Mouse (Mus musculus) brain, adult 2 months (tissue): ENCODE measurements at regions not wholly inside any gene's neighbourhood (a gene's known extent, or its start where the extent isn't known, plus 50 kb on each side); places are given as distances from the start of the nearest gene placed in this dataset.
A peak's percentile ranks its signal among the peaks of the same experiment; 100 is the strongest.

Experiments
- DNase-seq: peaks from one replicate; pipeline ENCODE4 v3.0.0; 2011; ENCODE audit warnings: low read depth, low spot score

GRCm38 (mm10) chr5:4500599-4500998, 257.2 kb downstream of the Fzd1 start:
- DNase-seq = peak; percentile 53

GRCm38 (mm10) chr5:4499036-4499435, 258.8 kb downstream of the Fzd1 start:
- peak; percentile 36 for DNase-seq

- no peak for DNase-seq
Measured at GRCm38 (mm10) chr5:4498425-4498824, 259.4 kb downstream of the Fzd1 start.

- peak; percentile 9 for DNase-seq
Measured at GRCm38 (mm10) chr5:4496907-4497200, 261.0 kb downstream of the Fzd1 start.

DNA sequence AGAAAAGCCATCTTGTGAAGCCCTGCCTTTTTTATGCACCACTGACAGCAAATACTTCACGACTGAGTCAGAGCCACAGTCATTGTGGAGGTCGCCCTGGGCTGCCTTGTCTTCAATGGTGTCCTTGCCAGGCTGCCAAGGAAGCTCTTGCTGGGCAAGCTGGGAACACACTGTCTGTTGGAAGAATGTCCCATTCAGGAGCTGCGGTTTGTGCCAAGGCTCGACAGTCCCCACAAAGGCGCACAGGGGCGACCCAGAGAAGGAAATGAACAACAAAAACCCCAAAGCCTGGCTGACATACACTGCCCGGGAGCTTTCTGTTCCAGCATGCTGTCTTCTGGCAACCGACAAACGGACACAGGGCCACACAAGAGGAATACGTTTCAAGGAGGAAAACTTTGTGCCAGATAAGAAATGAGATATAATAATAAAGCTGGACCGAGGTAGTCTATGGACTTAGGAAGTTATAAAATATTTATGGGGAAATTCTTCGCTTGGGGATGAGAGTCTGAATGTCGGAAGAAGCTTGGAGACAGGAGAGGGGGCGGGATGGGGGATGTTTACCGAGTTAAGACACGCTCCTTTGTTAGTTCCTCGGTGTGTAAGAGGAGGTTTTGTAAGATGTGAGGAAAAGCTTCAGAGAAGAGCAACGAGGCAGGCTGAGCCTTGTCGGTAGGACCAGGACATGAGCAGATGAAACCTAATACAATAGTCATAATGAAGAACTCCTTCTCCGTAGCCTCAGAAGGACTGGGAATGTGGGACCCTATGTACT, 261.5 kb downstream of the Fzd1 start:
- peak; percentile 98 for DNase-seq

DNA sequence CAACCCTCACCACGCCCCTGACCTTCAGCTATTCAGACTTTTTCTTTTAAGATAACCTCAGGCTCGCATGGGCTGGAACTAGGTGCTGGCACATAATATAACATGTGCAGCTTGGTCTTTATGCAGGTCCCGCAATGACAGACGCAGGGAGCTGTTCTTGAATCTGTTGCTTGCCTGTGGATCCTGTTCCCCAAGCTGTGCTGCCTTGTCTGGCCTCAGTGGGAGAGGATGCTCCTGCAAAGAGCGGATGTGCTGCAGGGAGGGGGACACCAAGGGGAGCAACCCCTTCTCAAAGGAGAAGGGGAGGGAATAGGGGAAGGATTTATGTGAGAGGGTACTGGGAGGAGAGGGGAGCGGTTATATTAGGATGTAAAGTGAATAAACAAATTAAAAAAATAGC, 262.4 kb downstream of the Fzd1 start:
- DNase-seq = peak; percentile 44

- DNase-seq = no peak
Measured at GRCm38 (mm10) chr5:4486391-4487132, 271.3 kb downstream of the Fzd1 start.

DNA sequence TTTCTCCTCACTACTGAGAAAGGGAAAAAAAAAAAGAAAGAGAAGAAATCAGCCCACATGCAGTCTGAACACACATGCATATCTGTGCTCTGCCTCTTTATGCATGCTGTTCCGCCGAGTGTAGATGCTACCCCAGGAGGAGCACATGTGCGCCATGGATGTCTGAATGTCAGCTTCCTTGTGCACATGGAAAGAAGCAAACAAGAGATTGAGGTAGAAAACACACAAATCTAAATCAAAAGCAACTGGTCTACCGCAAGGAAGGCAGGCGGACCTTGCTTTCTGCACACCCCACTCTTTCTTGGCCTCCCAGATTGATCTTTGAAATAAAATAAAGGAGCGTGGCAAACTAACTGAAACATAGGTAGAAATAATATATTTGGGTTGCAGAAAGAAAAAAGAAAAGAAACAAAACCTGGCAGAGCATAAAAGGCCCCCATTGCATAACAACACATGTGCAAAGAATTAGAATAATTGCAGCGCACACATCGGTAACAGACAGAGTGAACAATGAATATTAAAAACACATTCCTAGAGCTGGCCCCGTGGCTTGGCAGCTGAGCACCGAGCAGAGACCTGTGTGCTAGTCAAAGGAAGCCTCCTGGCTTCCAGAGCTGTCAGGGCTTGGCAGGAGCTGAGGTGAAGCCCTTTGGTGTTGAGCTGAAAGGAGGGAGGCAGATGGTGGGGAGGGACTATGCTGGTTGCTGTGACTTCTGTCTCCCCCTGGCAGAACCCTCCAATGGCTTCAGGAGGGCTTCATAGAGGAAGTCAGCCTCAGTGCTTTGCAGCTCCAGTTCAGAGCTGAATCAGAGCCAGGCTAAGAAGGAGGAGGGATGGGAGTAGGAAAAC, 272.1 kb downstream of the Fzd1 start:
- peak; percentile 100 for DNase-seq

DNA sequence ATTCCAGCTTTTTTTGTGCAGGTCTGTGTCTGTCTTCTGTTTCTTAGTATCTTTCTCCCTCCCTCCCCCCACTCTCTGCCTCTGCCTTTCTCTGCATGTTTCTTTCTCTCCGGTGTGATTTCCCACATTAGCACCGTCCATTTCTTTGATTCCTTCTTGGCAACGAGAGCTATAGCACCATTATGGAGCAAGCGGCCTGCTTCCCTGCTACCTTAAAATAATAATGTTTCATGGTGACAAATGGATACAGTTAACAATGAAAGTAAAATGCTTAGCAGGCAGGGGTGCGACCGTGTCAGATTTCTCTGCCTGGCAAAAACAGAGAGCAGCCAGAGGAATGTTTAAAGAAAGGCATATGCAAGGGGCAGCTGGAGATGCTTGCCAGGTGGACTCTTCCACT, 273.1 kb downstream of the Fzd1 start:
- DNase-seq = peak; percentile 27

DNA sequence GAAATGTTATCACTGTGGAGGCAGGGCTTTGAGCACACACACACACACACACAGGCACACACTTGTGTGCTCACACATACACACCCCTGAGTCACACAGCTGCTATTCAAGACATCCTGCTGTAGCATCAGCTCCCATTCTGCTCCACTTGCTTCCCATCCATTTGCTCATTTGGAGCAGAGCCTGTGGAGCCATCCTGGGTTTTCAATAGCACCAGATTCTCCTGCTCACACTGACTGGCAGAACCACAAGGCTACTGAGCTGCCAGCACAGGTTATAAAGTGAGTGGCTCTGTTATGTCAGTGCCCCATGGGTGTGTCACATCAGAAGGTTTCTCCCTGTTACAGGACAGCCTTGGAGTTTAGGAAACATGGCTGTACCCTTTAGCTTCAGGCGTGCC, 273.7 kb downstream of the Fzd1 start:
- DNase-seq = peak; percentile 80

DNA sequence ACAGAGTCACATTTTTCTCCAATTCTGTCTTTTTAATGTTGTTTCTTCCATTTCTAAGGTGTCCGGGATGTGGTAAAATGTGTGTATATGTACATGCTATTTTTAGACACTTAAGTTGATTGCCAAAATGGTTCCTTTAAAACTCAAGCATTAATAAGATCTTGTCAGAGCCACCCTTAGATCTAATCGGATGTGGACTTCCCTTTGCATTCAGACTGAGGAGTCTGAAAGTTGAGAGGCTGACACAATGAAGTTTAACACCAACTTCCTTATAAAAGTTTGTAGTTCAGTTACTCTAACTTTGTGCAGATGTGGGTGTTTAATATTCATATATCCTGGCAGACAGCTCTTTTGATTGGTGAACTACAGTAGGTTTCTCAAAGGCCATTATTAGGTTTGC, 282.1 kb downstream of the Mterf1b start:
- no peak for DNase-seq
